Mouse (Mus musculus): Measurements from ENCODE around the gene Lypd4.
A peak's percentile ranks its signal among the peaks of the same experiment; 100 is the strongest.
"Not testable (repeated sequence)": the region's sequence is repeated elsewhere in the genome, so short reads cannot be mapped to it uniquely, and the experiment has no call there.

Lypd4 gene

GRCm38 (mm10) chr7:24869532-24870165 is at the start of gene Lypd4, which contains the start of gene Dmrtc2:
Gene Lypd4 (minus strand): TSS chr7:24869941.
Gene Dmrtc2 (plus strand): TSS chr7:24870057.
- peak in 1 of 2 experiments; percentile 19 for DNase-seq

- no peak for DNase-seq
These were observed 49.1 kb upstream of the Lypd4 start for GRCm38 (mm10) chr7:24918763-24919323.

- DNase-seq, result no peak
These were observed 42.7 kb upstream of the Lypd4 start for GRCm38 (mm10) chr7:24912480-24912879.

- DNase-seq, result no peak
These were observed 37.5 kb upstream of the Lypd4 start for GRCm38 (mm10) chr7:24907211-24907748.

GRCm38 (mm10) chr7:24906551-24906950 is 36.8 kb upstream of the Lypd4 start:
- no peak for DNase-seq

GRCm38 (mm10) chr7:24904936-24905335 is 35.2 kb upstream of the Lypd4 start:
- DNase-seq, result peak; percentile 81 to 84

- DNase-seq, result peak; percentile 97 to 99
These were observed 34.3 kb upstream of the Lypd4 start for GRCm38 (mm10) chr7:24904070-24904483.

- DNase-seq, result no peak
These were observed 33.7 kb upstream of the Lypd4 start for GRCm38 (mm10) chr7:24903444-24903825.

GRCm38 (mm10) chr7:24902630-24903443 is 33.1 kb upstream of the Lypd4 start, which contains the start of gene Arhgef1:
Gene Arhgef1 (plus strand): TSS chr7:24902912.
- DNase-seq, result peak; percentile 64 to 66

GRCm38 (mm10) chr7:24902264-24902629 is 32.5 kb upstream of the Lypd4 start:
- DNase-seq, result no peak

- peak in 1 of 2 experiments; percentile 39 for DNase-seq
These were observed 32.1 kb upstream of the Lypd4 start for GRCm38 (mm10) chr7:24901842-24902241.

- DNase-seq, result no peak
These were observed 31.4 kb upstream of the Lypd4 start for GRCm38 (mm10) chr7:24901114-24901513.

- DNase-seq, result no peak
These were observed 28.2 kb upstream of the Lypd4 start for GRCm38 (mm10) chr7:24897959-24898358.

GRCm38 (mm10) chr7:24897224-24897623 is 27.5 kb upstream of the Lypd4 start, which contains the start of gene Cd79a:
Gene Cd79a (plus strand): TSS chr7:24897381.
- no peak for DNase-seq

- no peak for DNase-seq
These were observed 26.5 kb upstream of the Lypd4 start for GRCm38 (mm10) chr7:24896269-24896668.

- DNase-seq, result not testable (repeated sequence)
These were observed 26.0 kb upstream of the Lypd4 start for GRCm38 (mm10) chr7:24895749-24896148.

- no peak for DNase-seq
These were observed 22.4 kb upstream of the Lypd4 start for GRCm38 (mm10) chr7:24892125-24892583.

- no peak for DNase-seq
These were observed 21.7 kb upstream of the Lypd4 start for GRCm38 (mm10) chr7:24891241-24892124.

- DNase-seq, result peak; percentile 82 to 87
These were observed 20.8 kb upstream of the Lypd4 start for GRCm38 (mm10) chr7:24890281-24891216.

GRCm38 (mm10) chr7:24889431-24890220 is 19.9 kb upstream of the Lypd4 start:
- no peak for DNase-seq
